Mouse (Mus musculus) heart, embryonic 12.5 days (tissue): Measurements from ENCODE around the gene Slc35e1. TPM values are rescaled to one million over a fixed set of nuclear protein-coding genes. Genes with fewer than 3 reads are reported as not detected.

Experiments
- ATAC-seq: fragments of 200-750 bp; cut with Nextera tagmentation; 2 replicates; pipeline ENCODE4 v1.8.0; 2017; ENCODE audit warnings: moderate TSS enrichment, moderate library complexity; ENCODE audit not compliant: insufficient number of reproducible peaks, low FRiP score
- H3K27ac ChIP-seq: fragments of 300-500 bp; sonication (generic); 2 replicates; pipeline ENCODE4 v1.5.1; 2016; ENCODE audit warnings: mild to moderate bottlenecking, moderate library complexity; ENCODE audit not compliant: poor library complexity, severe bottlenecking
- H3K27me3 ChIP-seq: fragments of 300-500 bp; sonication (generic); replicated peaks from 2 replicates; pipeline ENCODE4 v1.6.1; 2016; ENCODE audit warnings: mild to moderate bottlenecking, moderate library complexity
- H3K36me3 ChIP-seq: fragments of 300-500 bp; sonication (generic); 2 replicates; pipeline ENCODE4 v1.6.1; 2016; ENCODE audit warnings: mild to moderate bottlenecking, moderate library complexity
- H3K4me1 ChIP-seq: fragments of 300-500 bp; sonication (generic); replicated peaks from 2 replicates; pipeline ENCODE4 v1.6.1; 2016; ENCODE audit warnings: mild to moderate bottlenecking
- H3K4me2 ChIP-seq: fragments of 300-500 bp; sonication (generic); 2 replicates; pipeline ENCODE4 v1.6.1; 2016; ENCODE audit warnings: mild to moderate bottlenecking, moderate library complexity
- H3K4me3 ChIP-seq: fragments of 300-500 bp; sonication (generic); 2 replicates; pipeline ENCODE4 v1.5.1; 2016; ENCODE audit warnings: mild to moderate bottlenecking
- H3K9ac ChIP-seq: fragments of 300-500 bp; sonication (generic); 2 replicates; pipeline ENCODE4 v1.6.1; 2016; ENCODE audit warnings: mild to moderate bottlenecking, moderate library complexity
- H3K9me3 ChIP-seq: fragments of 300-500 bp; sonication (generic); replicated peaks from 2 replicates; pipeline ENCODE4 v1.6.1; 2016; ENCODE audit warnings: mild to moderate bottlenecking, moderate library complexity
- WGBS: fragments of 180-500 bp; shearing (Covaris S2); methylation state at CpG from one replicate; pipeline ENCODE4 v1.1.7; 2016; 5-methylcytosine and 5-hydroxymethylcytosine counted together
- polyA plus RNA-seq: library from polyadenylated mRNA; unstranded; fragments of >200 nt; fragmentation: Nextera tagmentation; extraction: Ambion mirVana; gene quantifications from 2 replicates; pipeline ENCODE4 v1.2.1, GENCODE M21; 2016

Gene Slc35e1
- polyA plus RNA-seq: 22.5 and 23.6 TPM in 2 replicates

- ATAC-seq: peak; percentile 27
- no peaks in the 10 kb centered on the region for H3K27me3 ChIP-seq
- H3K27ac ChIP-seq: peak within 1 kb of the TSS; percentile 72
- peaks cover 25% of the 10 kb centered on the region for H3K4me1 ChIP-seq
- H3K36me3 ChIP-seq: peaks cover 48% of the 10 kb centered on the region
- H3K9me3 ChIP-seq: no peaks in the 10 kb centered on the region
- H3K4me2 ChIP-seq: peak within 1 kb of the TSS; percentile 77
- peak within 1 kb of the TSS; percentile 93 for H3K9ac ChIP-seq
- peak within 1 kb of the TSS; percentile 96 for H3K4me3 ChIP-seq
- under 1% methylated on average over 85 of the region's 98 CpGs for WGBS
These were observed at the start of gene Slc35e1 for GRCm38 (mm10) chr8:72491680-72492621. Gene Slc35e1, minus strand, starts transcription at chr8:72492614.

- peaks cover 9% of the 10 kb centered on the region for H3K36me3 ChIP-seq
- no peak for ATAC-seq
- H3K4me3 ChIP-seq: no peak overlapping the region
- H3K4me1 ChIP-seq: peaks cover under 1% of the 10 kb centered on the region
- no peaks in the 10 kb centered on the region for H3K27me3 ChIP-seq
- H3K9me3 ChIP-seq: no peaks in the 10 kb centered on the region
- no peak overlapping the region for H3K27ac ChIP-seq
- no peak overlapping the region for H3K4me2 ChIP-seq
- H3K9ac ChIP-seq: no peak overlapping the region
These were observed 46.8 kb upstream of the Slc35e1 start for GRCm38 (mm10) chr8:72539234-72539633.

- no peak for ATAC-seq
- WGBS: 92% methylated on average over 3 of the region's 3 CpGs
- H3K4me2 ChIP-seq: no peak overlapping the region
- H3K27me3 ChIP-seq: no peaks in the 10 kb centered on the region
- no peaks in the 10 kb centered on the region for H3K36me3 ChIP-seq
- H3K4me3 ChIP-seq: no peak overlapping the region
- peaks cover 9% of the 10 kb centered on the region for H3K4me1 ChIP-seq
- H3K27ac ChIP-seq: no peak overlapping the region
- H3K9me3 ChIP-seq: no peaks in the 10 kb centered on the region
- no peak overlapping the region for H3K9ac ChIP-seq
These were observed 42.5 kb upstream of the Slc35e1 start for GRCm38 (mm10) chr8:72534888-72535287.

- H3K4me2 ChIP-seq: no peak overlapping the region
- H3K27ac ChIP-seq: no peak overlapping the region
- no peaks in the 10 kb centered on the region for H3K9me3 ChIP-seq
- no peaks in the 10 kb centered on the region for H3K36me3 ChIP-seq
- no peak overlapping the region for H3K9ac ChIP-seq
- H3K27me3 ChIP-seq: no peaks in the 10 kb centered on the region
- ATAC-seq: no peak
- no peak overlapping the region for H3K4me3 ChIP-seq
- 65% methylated on average over 1 of the region's 1 CpGs for WGBS
- peaks cover 9% of the 10 kb centered on the region for H3K4me1 ChIP-seq
These were observed 39.7 kb upstream of the Slc35e1 start for GRCm38 (mm10) chr8:72532103-72532502.

GRCm38 (mm10) chr8:72521888-72522287 lies 29.5 kb upstream of the Slc35e1 start:
- no peak for ATAC-seq
- peaks cover 4% of the 10 kb centered on the region for H3K9me3 ChIP-seq
- H3K4me2 ChIP-seq: no peak overlapping the region
- no peak overlapping the region for H3K27ac ChIP-seq
- no peak overlapping the region for H3K4me3 ChIP-seq
- H3K27me3 ChIP-seq: no peaks in the 10 kb centered on the region
- no peak overlapping the region for H3K9ac ChIP-seq
- H3K36me3 ChIP-seq: peaks cover 10% of the 10 kb centered on the region
- peaks cover 21% of the 10 kb centered on the region for H3K4me1 ChIP-seq

GRCm38 (mm10) chr8:72517421-72517988 lies 25.1 kb upstream of the Slc35e1 start:
- Histone ChIP-seq H3K36me3 (peaks cover 11% of the 10 kb centered on the region; the same call in 1 of the 2 replicates), H3K27ac (peak overlapping the region; percentile 84), H3K27me3 (no peaks in the 10 kb centered on the region), H3K4me2 (peak overlapping the region; percentile 49), H3K9me3 (no peaks in the 10 kb centered on the region), H3K4me3 (no peak overlapping the region), H3K9ac (no peak overlapping the region), H3K4me1 (peaks cover 33% of the 10 kb centered on the region)
- no peak; the same call in 1 of the 2 replicates for ATAC-seq
- 49% methylated on average over 7 of the region's 7 CpGs for WGBS

- H3K9ac ChIP-seq: peak overlapping the region; percentile 55
These were observed 20.7 kb upstream of the Slc35e1 start for GRCm38 (mm10) chr8:72513158-72513557.

GRCm38 (mm10) chr8:72512648-72513047 lies 20.2 kb upstream of the Slc35e1 start:
- H3K9me3 ChIP-seq: no peaks in the 10 kb centered on the region
- peaks cover 44% of the 10 kb centered on the region for H3K4me1 ChIP-seq
- ATAC-seq: 0 out of 2 replicates have a peak, but pooled peaks have one; percentile 20
- H3K4me3 ChIP-seq: no peak overlapping the region
- H3K9ac ChIP-seq: no peak overlapping the region
- H3K36me3 ChIP-seq: peaks cover 11% of the 10 kb centered on the region; the same call in 1 of the 2 replicates
- H3K27me3 ChIP-seq: no peaks in the 10 kb centered on the region
- 80% methylated on average over 1 of the region's 1 CpGs for WGBS
- H3K4me2 ChIP-seq: no peak overlapping the region
- H3K27ac ChIP-seq: peak overlapping the region; percentile 65

More at GRCm38 (mm10) chr8:72513158-72513557, 20.7 kb upstream of the Slc35e1 start:
- 44% methylated on average over 1 of the region's 1 CpGs for WGBS
- no peak overlapping the region for H3K4me3 ChIP-seq
- H3K27ac ChIP-seq: peak overlapping the region; percentile 65
- H3K9me3 ChIP-seq: no peaks in the 10 kb centered on the region
- ATAC-seq: no peak
- no peaks in the 10 kb centered on the region for H3K27me3 ChIP-seq
- H3K36me3 ChIP-seq: peaks cover 11% of the 10 kb centered on the region; the same call in 1 of the 2 replicates
- H3K4me2 ChIP-seq: no peak overlapping the region
- peaks cover 42% of the 10 kb centered on the region for H3K4me1 ChIP-seq

GRCm38 (mm10) chr8:72507505-72507904 lies 15.1 kb upstream of the Slc35e1 start:
- H3K9me3 ChIP-seq: no peaks in the 10 kb centered on the region
- no peak overlapping the region for H3K9ac ChIP-seq
- peaks cover 5% of the 10 kb centered on the region; the same call in 1 of the 2 replicates for H3K36me3 ChIP-seq
- H3K4me1 ChIP-seq: peaks cover 65% of the 10 kb centered on the region
- WGBS: 85% methylated on average over 1 of the region's 1 CpGs
- no peak overlapping the region for H3K4me2 ChIP-seq
- no peak for ATAC-seq
- H3K27ac ChIP-seq: no peak overlapping the region
- no peaks in the 10 kb centered on the region for H3K27me3 ChIP-seq
- no peak overlapping the region for H3K4me3 ChIP-seq

- ATAC-seq: no peak
- H3K9me3 ChIP-seq: no peaks in the 10 kb centered on the region
- H3K4me2 ChIP-seq: no peak overlapping the region
- H3K27me3 ChIP-seq: no peaks in the 10 kb centered on the region
- H3K36me3 ChIP-seq: peaks cover 8% of the 10 kb centered on the region; the same call in 1 of the 2 replicates
- no peak overlapping the region for H3K27ac ChIP-seq
- no peak overlapping the region for H3K4me3 ChIP-seq
- H3K9ac ChIP-seq: no peak overlapping the region
- H3K4me1 ChIP-seq: peaks cover 66% of the 10 kb centered on the region
These were observed 12.4 kb upstream of the Slc35e1 start for GRCm38 (mm10) chr8:72504637-72505314.

- ATAC-seq: no peak
- peaks cover 71% of the 10 kb centered on the region for H3K4me1 ChIP-seq
- H3K27me3 ChIP-seq: no peaks in the 10 kb centered on the region
- no peak overlapping the region for H3K4me3 ChIP-seq
- no peak overlapping the region for H3K27ac ChIP-seq
- H3K4me2 ChIP-seq: no peak overlapping the region
- no peaks in the 10 kb centered on the region for H3K9me3 ChIP-seq
- peaks cover 10% of the 10 kb centered on the region; the same call in 1 of the 2 replicates for H3K36me3 ChIP-seq
- no peak overlapping the region for H3K9ac ChIP-seq
These were observed 11.7 kb upstream of the Slc35e1 start for GRCm38 (mm10) chr8:72504137-72504536.
